Mouse (Mus musculus): ENCODE results near the gene Gm17571.

DNA sequence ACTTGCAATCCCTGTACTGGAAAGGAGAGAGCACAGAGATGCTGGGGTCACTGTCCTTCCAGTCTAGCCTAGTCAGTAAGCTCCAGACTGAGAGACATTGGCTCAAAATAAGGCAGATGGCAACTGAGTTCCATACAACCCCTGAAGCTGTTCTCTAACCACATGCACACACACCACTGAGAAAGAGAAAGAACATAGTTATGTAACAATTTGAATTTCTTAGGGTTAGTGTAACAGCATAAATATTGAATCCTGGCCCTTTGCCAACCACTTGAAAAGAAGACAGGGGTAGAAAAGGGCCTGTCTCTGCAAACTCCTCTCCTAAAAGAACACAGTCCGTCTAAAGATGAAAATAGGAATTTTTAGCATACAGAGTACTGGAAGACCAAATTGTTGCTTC is 12.8 kb upstream of the Gm17571 start:
- TF ChIP-seq CTCF (IDR thresholded peaks at IDR 0.05; ENCODE audit: insufficient read depth, low read depth, low read length) (no peak), POLR2A (IDR thresholded peaks at IDR 0.05; ENCODE audit: insufficient read depth, low read depth, low read length) (no peak)

Data from olfactory bulb, adult 2 months (tissue).